Mouse (Mus musculus) monocyte, adult 2 months (primary cell): Measurements from ENCODE around the gene Olfr108.

Source experiments
- DNase-seq, 2 experiments: peaks; one replicate each; pipeline ENCODE4 v3.0.0; 2022; ENCODE audit warnings: low spot score in 2 of 2, low read depth in 1 of 2

The Olfr108 gene

GRCm38 (mm10) chr17:37445180-37445579 is at the start of gene Olfr108:
Olfr108 (plus strand) TSS chr17:37445480.
- DNase-seq, result no peak

DNA sequence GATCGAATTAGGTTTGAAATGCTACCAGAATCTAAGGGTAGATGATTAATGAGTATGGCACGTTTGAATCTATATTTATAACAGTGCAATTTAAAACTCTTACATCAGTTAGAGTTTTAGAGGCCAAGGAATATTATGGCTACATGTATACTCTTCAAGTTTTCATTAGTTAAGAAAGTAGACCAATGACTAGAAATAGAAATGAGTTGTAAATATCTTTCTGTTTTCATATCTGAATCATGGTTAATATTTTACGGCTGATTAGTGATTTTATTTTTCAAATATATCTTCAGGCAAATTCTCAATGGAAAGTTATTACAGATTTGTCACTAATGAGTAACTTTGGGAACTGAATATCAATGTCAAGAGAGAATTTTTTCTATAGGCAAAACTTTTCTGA is 46.4 kb upstream of the Olfr108 start, which contains the start of gene Olfr107:
Gene Olfr107, plus strand, starts transcription at position 301 of the 400 bp plus-strand sequence.
- DNase-seq, result no peak

- DNase-seq, result no peak
Observed at GRCm38 (mm10) chr17:37413380-37413779, 31.9 kb upstream of the Olfr108 start.

- DNase-seq, result no peak
Observed at GRCm38 (mm10) chr17:37458616-37459015, 13.3 kb downstream of the Olfr108 start, which contains the start of gene Olfr109. Olfr109 (plus strand) TSS chr17:37458916.

GRCm38 (mm10) chr17:37483452-37483851 is 38.2 kb downstream of the Olfr108 start, which contains the start of gene H2-M2:
H2-M2 (minus strand) TSS chr17:37483552.
- no peak for DNase-seq

DNA sequence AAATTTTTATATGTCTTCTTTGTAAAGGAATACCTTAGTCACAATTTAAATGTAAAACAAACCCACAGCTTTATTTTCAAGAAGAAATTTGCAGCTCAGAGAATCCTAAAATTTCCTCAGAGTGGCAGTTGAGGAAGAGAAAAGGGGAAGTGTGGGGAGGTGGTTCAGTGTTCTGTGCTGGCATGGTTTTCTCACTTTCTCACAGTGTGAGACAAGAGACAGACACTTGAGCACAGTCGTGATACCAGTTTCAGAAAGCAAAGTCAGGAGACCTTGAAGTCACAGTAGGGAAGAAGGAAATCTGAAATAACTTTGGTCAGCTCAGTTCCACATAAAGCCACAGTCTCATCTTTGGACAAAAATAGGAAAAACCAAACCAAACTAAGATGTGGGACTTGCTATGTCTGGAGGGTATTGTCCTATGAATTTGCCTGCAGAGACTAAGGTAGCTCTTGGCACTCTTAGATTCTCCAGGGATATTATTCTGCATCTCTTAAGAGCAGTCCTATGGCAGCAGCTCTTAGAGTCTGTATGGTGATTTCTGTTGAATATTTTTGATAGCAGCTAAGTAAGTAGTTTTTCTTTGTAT is 46.7 kb downstream of the Olfr108 start, which contains the start of gene Olfr110:
Gene Olfr110, plus strand, starts transcription at position 539 of the 589 bp plus-strand sequence.
- DNase-seq, result no peak
